Mouse (Mus musculus): Measurements from ENCODE around the gene Sec14l4. TPM values are rescaled to one million over a fixed set of nuclear protein-coding genes. Genes with fewer than 3 reads are reported as not detected.

Sec14l4 gene
- polyA plus RNA-seq, 1 experiment: 5.2 TPM

DNA sequence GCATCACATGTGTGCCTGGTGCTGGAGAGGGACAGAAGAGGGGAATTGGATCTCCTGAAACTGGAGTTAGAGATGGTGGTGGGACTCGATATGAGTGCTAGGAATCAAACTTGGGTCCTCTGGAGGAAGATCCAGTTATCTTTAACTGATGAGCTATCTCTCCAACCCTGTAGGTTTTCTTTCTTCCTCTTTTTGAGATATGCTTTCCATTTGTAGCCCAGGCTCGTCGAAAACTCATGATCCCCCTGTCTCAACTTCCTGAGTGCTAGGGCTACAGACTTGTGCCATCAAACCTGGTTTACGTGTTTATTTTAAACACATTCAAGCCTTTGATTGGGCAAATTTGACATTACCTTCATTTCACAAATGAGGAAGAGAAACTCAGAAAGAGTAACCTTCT lies 2.9 kb downstream of the Sec14l4 start:
- no peak overlapping the region for H3K27ac ChIP-seq (ENCODE audit: insufficient read depth, low read length)
- peaks cover 7% of the 10 kb centered on the region for H3K4me1 ChIP-seq (ENCODE audit: control insufficient read depth, insufficient read depth, low read length)
- no peak overlapping the region for H3K9ac ChIP-seq (ENCODE audit: low read depth, poor library complexity, severe bottlenecking)
- no peak overlapping the region for H3K4me3 ChIP-seq (ENCODE audit: low read depth, low read length)
- H3K9me3 ChIP-seq (replicated peaks; ENCODE audit: control insufficient read depth, insufficient read depth, low read length, poor library complexity, severe bottlenecking): no peaks in the 10 kb centered on the region
- no peaks in the 10 kb centered on the region for H3K27me3 ChIP-seq (ENCODE audit: control insufficient read depth, insufficient read depth, low read length, poor library complexity, severe bottlenecking)
- no peaks in the 10 kb centered on the region for H3K36me3 ChIP-seq (ENCODE audit: control insufficient read depth, insufficient read depth, low read length, poor library complexity, severe bottlenecking)
- TF ChIP-seq POLR2A (IDR thresholded peaks at IDR 0.05; ENCODE audit: insufficient read depth, low read length): no peak
- TF ChIP-seq EP300 (IDR thresholded peaks at IDR 0.05; ENCODE audit: insufficient read depth, low read depth, low read length): no peak
- no peak for TF ChIP-seq CTCF (IDR thresholded peaks at IDR 0.05; ENCODE audit: low read depth, low read length)

DNA sequence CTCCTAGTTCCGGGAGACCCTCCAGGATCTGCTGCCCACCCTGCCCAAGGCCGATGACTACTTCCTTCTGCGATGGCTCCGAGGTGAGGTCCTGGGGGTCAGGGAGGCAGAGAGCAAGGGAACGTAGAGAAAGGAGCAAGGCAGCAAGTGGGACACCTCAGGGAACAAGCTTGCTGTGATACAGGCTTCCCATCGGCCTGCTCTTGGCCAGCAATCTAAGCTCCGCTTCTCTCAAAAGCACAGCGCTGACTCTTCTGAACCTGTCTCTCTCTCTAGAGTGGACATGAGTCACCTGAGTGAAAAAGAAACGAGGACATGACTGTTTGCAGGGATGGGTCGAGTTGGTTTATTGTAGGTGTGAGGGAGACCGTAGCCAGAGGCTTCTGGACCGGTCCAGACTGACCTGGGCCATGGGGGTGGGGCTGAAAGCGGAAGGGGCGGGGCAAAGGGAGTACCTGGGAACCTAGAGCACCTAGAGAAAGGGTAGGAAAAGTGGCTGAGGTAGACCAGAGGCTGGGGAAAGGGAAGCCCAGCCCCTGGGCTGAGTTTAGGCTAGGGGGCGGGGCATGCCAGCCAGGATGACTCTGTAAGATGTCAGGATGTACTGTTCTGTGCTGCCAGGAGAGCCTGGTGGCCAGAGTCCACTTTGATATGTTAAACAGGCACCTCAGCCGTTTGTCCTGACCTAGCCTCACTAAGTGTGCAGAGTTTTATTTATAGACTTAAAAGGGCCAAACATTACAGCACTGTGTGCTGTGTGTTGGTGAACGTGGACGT lies 4.0 kb downstream of the Sec14l4 start:
- H3K4me3 ChIP-seq (ENCODE audit: low read depth, low read length): peak overlapping the region; percentile 51
- peak overlapping the region; percentile 52 for H3K27ac ChIP-seq (ENCODE audit: insufficient read depth, low read length)
- H3K36me3 ChIP-seq (ENCODE audit: control insufficient read depth, insufficient read depth, low read length, poor library complexity, severe bottlenecking): no peaks in the 10 kb centered on the region
- TF ChIP-seq EP300 (IDR thresholded peaks at IDR 0.05; ENCODE audit: insufficient read depth, low read depth, low read length): no peak
- TF ChIP-seq POLR2A (IDR thresholded peaks at IDR 0.05; ENCODE audit: insufficient read depth, low read length): peak; percentile 50
- peaks cover 7% of the 10 kb centered on the region for H3K4me1 ChIP-seq (ENCODE audit: control insufficient read depth, insufficient read depth, low read length)
- H3K9ac ChIP-seq (ENCODE audit: low read depth, poor library complexity, severe bottlenecking): no peak overlapping the region
- no peaks in the 10 kb centered on the region for H3K9me3 ChIP-seq (replicated peaks; ENCODE audit: control insufficient read depth, insufficient read depth, low read length, poor library complexity, severe bottlenecking)
- H3K27me3 ChIP-seq (ENCODE audit: control insufficient read depth, insufficient read depth, low read length, poor library complexity, severe bottlenecking): no peaks in the 10 kb centered on the region

GRCm38 (mm10) chr11:4035916-4036315 lies 4.7 kb downstream of the Sec14l4 start:
- Histone ChIP-seq H3K36me3 (ENCODE audit: control insufficient read depth, insufficient read depth, low read length, poor library complexity, severe bottlenecking) (no peaks in the 10 kb centered on the region), H3K4me3 (ENCODE audit: low read depth, low read length) (no peak overlapping the region), H3K4me1 (ENCODE audit: control insufficient read depth, insufficient read depth, low read length) (peaks cover 6% of the 10 kb centered on the region), H3K9ac (ENCODE audit: low read depth, poor library complexity, severe bottlenecking) (no peak overlapping the region), H3K27ac (ENCODE audit: insufficient read depth, low read length) (peak overlapping the region; percentile 26; the same call in 1 of the 2 replicates), H3K27me3 (ENCODE audit: control insufficient read depth, insufficient read depth, low read length, poor library complexity, severe bottlenecking) (no peaks in the 10 kb centered on the region), H3K9me3 (replicated peaks; ENCODE audit: control insufficient read depth, insufficient read depth, low read length, poor library complexity, severe bottlenecking) (no peaks in the 10 kb centered on the region)
- no peak for TF ChIP-seq EP300 (IDR thresholded peaks at IDR 0.05; ENCODE audit: insufficient read depth, low read depth, low read length)
- no peak for TF ChIP-seq POLR2A (IDR thresholded peaks at IDR 0.05; ENCODE audit: insufficient read depth, low read length)

DNA sequence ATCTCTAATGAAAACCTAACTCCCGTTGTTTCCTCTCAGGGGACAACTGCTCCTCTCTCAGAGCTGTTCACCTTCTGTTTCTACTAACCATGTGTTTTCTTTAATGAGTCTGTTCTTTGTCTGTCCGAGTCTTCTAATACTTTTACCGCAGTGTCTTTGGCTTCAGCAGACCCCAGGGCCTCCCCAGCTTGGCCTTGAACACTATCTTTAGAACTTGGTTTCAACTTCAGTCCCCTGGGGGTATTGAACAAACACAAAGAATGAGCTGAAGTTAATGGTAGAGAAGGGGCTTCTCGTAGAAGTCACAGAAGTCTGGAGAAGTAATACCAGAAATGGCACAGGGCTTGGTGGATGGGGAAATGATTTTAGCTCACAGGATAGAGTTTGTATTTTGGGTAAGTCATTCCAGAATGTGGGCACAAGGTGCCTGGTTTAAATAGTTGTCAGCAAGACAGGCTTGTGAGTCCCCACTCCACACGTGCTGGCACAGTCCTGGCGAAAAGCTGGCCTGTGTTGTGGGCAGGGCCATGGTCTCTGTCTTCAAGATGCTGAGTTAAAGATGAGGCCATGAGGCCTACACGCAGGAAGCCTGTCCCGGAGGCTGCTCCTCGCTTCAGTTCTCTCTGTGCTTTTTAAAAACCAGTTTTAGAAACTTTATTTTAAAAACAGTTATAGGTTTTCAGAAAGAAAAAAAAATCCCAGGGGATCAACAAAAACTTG lies 5.3 kb downstream of the Sec14l4 start:
- H3K27ac ChIP-seq (ENCODE audit: insufficient read depth, low read length): no peak overlapping the region
- H3K27me3 ChIP-seq (ENCODE audit: control insufficient read depth, insufficient read depth, low read length, poor library complexity, severe bottlenecking): no peaks in the 10 kb centered on the region
- no peak overlapping the region for H3K9ac ChIP-seq (ENCODE audit: low read depth, poor library complexity, severe bottlenecking)
- TF ChIP-seq POLR2A (IDR thresholded peaks at IDR 0.05; ENCODE audit: insufficient read depth, low read length): no peak
- no peak for TF ChIP-seq EP300 (IDR thresholded peaks at IDR 0.05; ENCODE audit: insufficient read depth, low read depth, low read length)
- no peak for TF ChIP-seq CTCF (IDR thresholded peaks at IDR 0.05; ENCODE audit: low read depth, low read length)
- no peaks in the 10 kb centered on the region for H3K9me3 ChIP-seq (replicated peaks; ENCODE audit: control insufficient read depth, insufficient read depth, low read length, poor library complexity, severe bottlenecking)
- H3K36me3 ChIP-seq (ENCODE audit: control insufficient read depth, insufficient read depth, low read length, poor library complexity, severe bottlenecking): no peaks in the 10 kb centered on the region
- no peak overlapping the region for H3K4me3 ChIP-seq (ENCODE audit: low read depth, low read length)
- H3K4me1 ChIP-seq (ENCODE audit: control insufficient read depth, insufficient read depth, low read length): peaks cover 5% of the 10 kb centered on the region

DNA sequence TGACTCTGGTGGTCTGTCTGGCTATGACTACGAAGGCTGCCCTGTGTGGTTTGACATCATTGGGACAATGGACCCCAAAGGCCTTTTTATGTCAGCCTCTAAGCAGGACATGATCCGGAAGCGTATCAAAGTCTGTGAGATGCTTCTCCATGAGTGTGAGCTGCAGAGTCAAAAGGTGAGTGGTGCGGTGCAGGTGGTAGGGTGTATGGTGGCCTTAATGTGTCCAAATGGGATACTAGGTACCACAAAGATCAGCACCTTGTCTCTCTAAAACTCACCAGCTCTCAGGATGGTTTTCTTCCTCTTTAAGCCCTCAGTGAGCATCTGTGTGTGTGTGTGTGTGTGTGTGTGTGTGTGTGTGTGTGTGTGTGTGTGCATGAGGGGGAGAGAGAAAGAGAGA lies 8.7 kb downstream of the Sec14l4 start:
- Histone ChIP-seq H3K4me3 (ENCODE audit: low read depth, low read length) (no peak overlapping the region), H3K4me1 (ENCODE audit: control insufficient read depth, insufficient read depth, low read length) (peaks cover 3% of the 10 kb centered on the region), H3K36me3 (ENCODE audit: control insufficient read depth, insufficient read depth, low read length, poor library complexity, severe bottlenecking) (no peaks in the 10 kb centered on the region), H3K9ac (ENCODE audit: low read depth, poor library complexity, severe bottlenecking) (no peak overlapping the region), H3K27me3 (ENCODE audit: control insufficient read depth, insufficient read depth, low read length, poor library complexity, severe bottlenecking) (no peaks in the 10 kb centered on the region), H3K9me3 (replicated peaks; ENCODE audit: control insufficient read depth, insufficient read depth, low read length, poor library complexity, severe bottlenecking) (no peaks in the 10 kb centered on the region), H3K27ac (ENCODE audit: insufficient read depth, low read length) (no peak overlapping the region)
- TF ChIP-seq CTCF (IDR thresholded peaks at IDR 0.05; ENCODE audit: low read depth, low read length) (no peak), POLR2A (IDR thresholded peaks at IDR 0.05; ENCODE audit: insufficient read depth, low read length) (no peak), EP300 (IDR thresholded peaks at IDR 0.05; ENCODE audit: insufficient read depth, low read depth, low read length) (no peak)

- H3K4me1 ChIP-seq (ENCODE audit: control insufficient read depth, insufficient read depth, low read length): no peaks in the 10 kb centered on the region
- TF ChIP-seq EP300 (IDR thresholded peaks at IDR 0.05; ENCODE audit: insufficient read depth, low read depth, low read length): no peak
- TF ChIP-seq POLR2A (IDR thresholded peaks at IDR 0.05; ENCODE audit: insufficient read depth, low read length): no peak
- no peak for TF ChIP-seq CTCF (IDR thresholded peaks at IDR 0.05; ENCODE audit: low read depth, low read length)
- H3K9me3 ChIP-seq (replicated peaks; ENCODE audit: control insufficient read depth, insufficient read depth, low read length, poor library complexity, severe bottlenecking): no peaks in the 10 kb centered on the region
- H3K4me3 ChIP-seq (ENCODE audit: low read depth, low read length): no peak overlapping the region
- H3K27ac ChIP-seq (ENCODE audit: insufficient read depth, low read length): no peak overlapping the region
- no peaks in the 10 kb centered on the region for H3K27me3 ChIP-seq (ENCODE audit: control insufficient read depth, insufficient read depth, low read length, poor library complexity, severe bottlenecking)
- H3K36me3 ChIP-seq (ENCODE audit: control insufficient read depth, insufficient read depth, low read length, poor library complexity, severe bottlenecking): no peaks in the 10 kb centered on the region
- H3K9ac ChIP-seq (ENCODE audit: low read depth, poor library complexity, severe bottlenecking): no peak overlapping the region
Measured at GRCm38 (mm10) chr11:4041123-4041625, 9.9 kb downstream of the Sec14l4 start.
